Mouse (Mus musculus) midbrain, embryonic 11.5 days (tissue): ENCODE measurements at regions not wholly inside any gene's neighbourhood (a gene's known extent, or its start where the extent isn't known, plus 50 kb on each side); places are given as distances from the start of the nearest gene placed in this dataset.
"Not testable (repeated sequence)": the region's sequence is repeated elsewhere in the genome, so short reads cannot be mapped to it uniquely, and the experiment has no call there.

Experiments
- ATAC-seq: fragments of 200-750 bp; cut with Nextera tagmentation; 2 replicates; pipeline ENCODE4 v1.8.0; 2017; ENCODE audit warnings: moderate TSS enrichment, moderate library complexity; ENCODE audit not compliant: low FRiP score
- DNase-seq: peaks from one replicate; pipeline ENCODE4 v3.0.0; 2015; ENCODE audit warnings: low spot score; ENCODE audit errors: missing footprints
- H3K27ac ChIP-seq: fragments of 300-500 bp; sonication (generic); 2 replicates; pipeline ENCODE4 v1.5.1; 2014; ENCODE audit warnings: low read depth, low read length
- H3K27me3 ChIP-seq: fragments of 300-500 bp; sonication (generic); 2 replicates; pipeline ENCODE4 v1.6.1; 2014; ENCODE audit warnings: mild to moderate bottlenecking, low read length, moderate library complexity, mixed read lengths; ENCODE audit not compliant: control insufficient read depth, insufficient read depth
- H3K36me3 ChIP-seq: fragments of 300-500 bp; sonication (generic); 2 replicates; pipeline ENCODE4 v1.6.1; 2014; ENCODE audit warnings: mild to moderate bottlenecking, low read length, moderate library complexity, mixed read lengths; ENCODE audit not compliant: control insufficient read depth, insufficient read depth
- H3K4me1 ChIP-seq: fragments of 300-500 bp; sonication (generic); 2 replicates; pipeline ENCODE4 v1.6.1; 2014; ENCODE audit warnings: low read length; ENCODE audit not compliant: control insufficient read depth, insufficient read depth
- H3K4me2 ChIP-seq: fragments of 300-500 bp; sonication (generic); 2 replicates; pipeline ENCODE4 v1.6.1; 2014; ENCODE audit warnings: mild to moderate bottlenecking, moderate library complexity
- H3K4me3 ChIP-seq: fragments of 300-500 bp; sonication (generic); 2 replicates; pipeline ENCODE4 v1.5.1; 2014; ENCODE audit warnings: low read depth, low read length
- H3K9ac ChIP-seq: fragments of 300-500 bp; sonication (generic); 2 replicates; pipeline ENCODE4 v1.6.1; 2014; ENCODE audit warnings: low read length
- H3K9me3 ChIP-seq: fragments of 300-500 bp; sonication (generic); 2 replicates; pipeline ENCODE4 v1.6.1; 2016; ENCODE audit warnings: low read length; ENCODE audit not compliant: control insufficient read depth
- WGBS: fragments of 180-500 bp; shearing (Covaris S2); extraction: QIAGEN DNeasy Blood & Tissue Kit; methylation state at CpG from one replicate; pipeline ENCODE4 v1.1.7; 2014; 5-methylcytosine and 5-hydroxymethylcytosine counted together

DNA sequence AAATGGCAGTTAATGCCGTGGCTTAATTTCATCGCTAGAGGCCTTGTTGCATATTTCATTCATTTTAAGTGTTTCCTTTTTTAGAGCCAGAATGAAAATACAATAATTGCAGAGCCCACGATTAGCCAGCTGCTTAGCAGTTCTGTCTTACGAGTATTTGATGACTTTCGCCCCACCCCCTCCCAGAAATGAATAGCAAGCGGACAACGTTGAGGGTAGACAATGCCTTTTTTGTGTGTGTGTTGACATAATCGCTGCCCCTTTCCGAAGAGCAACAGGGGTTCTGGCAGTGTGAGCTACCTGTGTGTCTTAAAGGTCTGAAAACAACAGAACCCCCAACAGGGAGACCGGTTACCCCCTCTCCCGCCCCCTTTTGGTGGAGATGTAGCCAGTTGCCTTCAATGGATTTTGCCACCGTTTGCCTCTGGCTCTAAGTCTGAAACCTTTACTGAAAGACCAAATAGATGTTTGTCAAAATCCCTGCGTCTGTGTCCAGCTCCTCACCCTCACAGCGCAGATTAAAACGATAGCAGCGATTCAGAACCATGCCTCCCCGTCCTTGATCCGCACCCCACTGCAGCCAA, 242.6 kb upstream of the Gm6793 start:
- Histone ChIP-seq H3K9ac (peak overlapping the region; percentile 38), H3K27me3 (no peaks in the 10 kb centered on the region), H3K9me3 (no peaks in the 10 kb centered on the region), H3K4me3 (peak overlapping the region; percentile 25), H3K4me2 (peak overlapping the region; percentile 50), H3K36me3 (no peaks in the 10 kb centered on the region), H3K4me1 (peaks cover 10% of the 10 kb centered on the region; the same call in 1 of the 2 replicates), H3K27ac (no peak overlapping the region)
- DNase-seq (peak; percentile 90), ATAC-seq (peak; percentile 52; the same call in 1 of the 2 replicates)
- 8% methylated on average over 18 of the region's 18 CpGs for WGBS

GRCm38 (mm10) chr8:112246629-112247028, 231.8 kb upstream of the Gm6793 start:
- not testable (repeated sequence) for H3K27me3 ChIP-seq, H3K36me3 ChIP-seq, DNase-seq, ATAC-seq, H3K4me1 ChIP-seq, H3K4me2 ChIP-seq, H3K4me3 ChIP-seq, H3K27ac ChIP-seq, H3K9me3 ChIP-seq, H3K9ac ChIP-seq
- 91% methylated on average over 2 of the region's 2 CpGs for WGBS

GRCm38 (mm10) chr8:112238681-112239080, 223.8 kb upstream of the Gm6793 start:
- Histone ChIP-seq H3K4me1 (no peaks in the 10 kb centered on the region), H3K4me2 (no peak overlapping the region), H3K4me3 (no peak overlapping the region), H3K9me3 (no peaks in the 10 kb centered on the region), H3K36me3 (no peaks in the 10 kb centered on the region), H3K9ac (no peak overlapping the region), H3K27me3 (no peaks in the 10 kb centered on the region), H3K27ac (no peak overlapping the region)
- no peak for ATAC-seq
- WGBS, result 83% methylated on average over 9 of the region's 9 CpGs
- DNase-seq, result no peak

DNA sequence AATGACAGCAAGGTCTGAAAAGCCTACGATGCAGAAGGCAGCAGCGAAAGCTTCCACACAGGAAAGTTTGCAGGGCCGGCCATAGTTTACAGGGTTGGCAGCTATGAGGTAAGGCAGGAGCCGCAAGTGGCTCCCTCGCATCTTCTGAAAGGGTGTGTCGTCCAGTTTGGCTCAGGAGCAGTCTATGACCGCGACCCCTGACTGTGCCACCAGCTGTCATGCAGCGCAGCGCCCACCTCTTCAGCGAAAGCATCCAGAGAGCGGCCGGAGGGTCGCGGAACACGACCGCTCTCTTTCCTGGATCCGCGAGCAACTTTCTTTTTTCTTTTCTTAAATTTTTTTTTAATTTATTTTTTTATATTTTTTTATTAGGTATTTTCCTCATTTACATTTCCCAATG, 221.9 kb upstream of the Gm6793 start:
- not testable (repeated sequence) for H3K9me3 ChIP-seq, H3K36me3 ChIP-seq, H3K4me2 ChIP-seq, H3K4me1 ChIP-seq, H3K27ac ChIP-seq, ATAC-seq, H3K9ac ChIP-seq, H3K4me3 ChIP-seq, DNase-seq, H3K27me3 ChIP-seq
- WGBS, result 94% methylated on average over 19 of the region's 19 CpGs

DNA sequence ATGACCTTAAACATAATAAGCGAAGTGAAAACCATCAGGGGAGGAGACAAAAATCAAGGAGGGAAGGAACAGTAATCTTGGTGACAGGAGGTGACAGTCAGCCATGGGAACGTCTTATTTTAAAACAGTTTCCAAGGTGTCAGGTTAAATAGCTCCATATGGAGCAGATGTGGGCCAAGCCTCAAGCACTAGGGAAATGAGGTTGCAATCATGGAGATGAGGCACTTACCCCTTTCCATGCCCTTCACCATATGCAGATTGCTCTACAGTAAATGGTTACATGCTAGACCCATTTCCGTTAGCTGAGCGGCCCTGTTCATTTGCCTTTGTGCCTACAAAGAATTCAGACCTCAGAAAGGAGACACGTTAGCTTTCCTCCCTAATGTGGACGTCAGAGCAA, 204.8 kb upstream of the Gm6793 start:
- WGBS, result 84% methylated on average over 6 of the region's 6 CpGs
- H3K9ac ChIP-seq, result no peak overlapping the region
- H3K4me1 ChIP-seq, result no peaks in the 10 kb centered on the region
- H3K4me2 ChIP-seq, result no peak overlapping the region
- H3K27me3 ChIP-seq, result no peaks in the 10 kb centered on the region
- H3K36me3 ChIP-seq, result no peaks in the 10 kb centered on the region
- no peak overlapping the region for H3K4me3 ChIP-seq
- no peak for DNase-seq
- no peaks in the 10 kb centered on the region for H3K9me3 ChIP-seq
- no peak for ATAC-seq
- no peak overlapping the region for H3K27ac ChIP-seq

DNA sequence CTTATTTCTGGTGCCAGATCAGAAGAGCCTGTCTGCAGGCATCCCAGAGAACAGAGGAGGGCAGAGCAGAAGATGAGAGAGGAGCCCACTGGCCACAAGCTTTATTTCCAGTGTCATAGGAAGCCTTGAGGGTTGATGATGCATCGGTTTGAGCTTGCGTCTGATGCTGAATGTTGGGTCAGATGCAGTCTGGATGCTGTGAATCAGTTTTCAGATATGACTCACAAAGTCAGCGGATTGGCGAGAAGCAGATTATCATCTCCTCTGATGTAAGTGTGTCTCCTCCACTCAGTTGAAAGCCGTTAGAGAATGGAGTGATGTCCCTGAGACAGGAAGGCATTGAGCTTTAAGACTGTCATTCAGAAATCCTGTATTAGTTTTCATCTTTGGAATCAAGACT, 197.3 kb upstream of the Gm6793 start:
- WGBS, result 90% methylated on average over 5 of the region's 5 CpGs
- Histone ChIP-seq H3K27ac (no peak overlapping the region), H3K4me1 (no peaks in the 10 kb centered on the region), H3K36me3 (no peaks in the 10 kb centered on the region), H3K9me3 (no peaks in the 10 kb centered on the region), H3K4me2 (no peak overlapping the region), H3K27me3 (no peaks in the 10 kb centered on the region), H3K4me3 (no peak overlapping the region), H3K9ac (no peak overlapping the region)
- no peak for DNase-seq
- no peak for ATAC-seq

DNA sequence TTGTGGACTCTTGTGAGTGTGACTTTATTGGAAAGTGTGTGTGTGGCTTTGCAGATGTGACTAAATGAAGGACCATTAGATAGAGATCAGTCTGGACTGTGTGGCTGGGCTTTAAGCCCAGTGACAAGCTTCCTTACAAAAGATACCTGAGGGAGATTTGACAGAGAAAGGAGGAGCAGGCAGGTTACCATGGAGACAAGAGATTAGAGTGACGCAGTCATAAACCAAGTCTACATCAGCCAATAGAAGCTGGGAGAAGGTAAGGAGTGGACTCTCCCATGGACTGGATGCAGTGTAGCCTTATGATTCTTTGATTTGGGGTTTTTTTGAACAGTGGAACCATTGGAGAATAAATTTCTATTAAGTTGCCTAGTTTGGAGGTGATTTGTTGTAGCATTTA, 181.6 kb upstream of the Gm6793 start:
- H3K9me3 ChIP-seq, result no peaks in the 10 kb centered on the region
- H3K27me3 ChIP-seq, result no peaks in the 10 kb centered on the region
- H3K4me3 ChIP-seq, result no peak overlapping the region
- no peaks in the 10 kb centered on the region for H3K36me3 ChIP-seq
- no peak overlapping the region for H3K27ac ChIP-seq
- DNase-seq, result no peak
- no peak overlapping the region for H3K9ac ChIP-seq
- no peak for ATAC-seq
- H3K4me1 ChIP-seq, result no peaks in the 10 kb centered on the region
- no peak overlapping the region for H3K4me2 ChIP-seq
- 25% methylated on average over 1 of the region's 1 CpGs for WGBS

DNA sequence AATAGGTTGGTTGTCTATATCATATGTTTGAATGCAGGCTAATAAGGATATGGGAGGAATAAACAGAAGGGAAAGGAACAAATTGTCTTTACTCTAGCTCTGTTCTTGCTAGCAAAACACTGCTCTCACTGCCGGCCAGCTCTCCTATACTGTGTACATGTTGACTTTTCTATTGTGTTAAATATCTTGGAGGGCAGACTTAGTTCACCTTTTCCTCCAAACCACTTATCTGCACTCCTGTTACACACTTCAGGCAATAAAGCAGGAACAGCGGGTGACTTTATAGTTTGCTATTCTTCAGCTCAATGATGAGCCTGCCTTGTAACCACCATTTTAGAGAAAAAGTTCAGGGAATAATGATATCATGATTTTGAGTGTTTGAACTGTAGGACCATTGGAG, 181.0 kb upstream of the Gm6793 start:
- H3K4me1 ChIP-seq, result no peaks in the 10 kb centered on the region
- H3K27ac ChIP-seq, result no peak overlapping the region
- no peaks in the 10 kb centered on the region for H3K36me3 ChIP-seq
- H3K27me3 ChIP-seq, result no peaks in the 10 kb centered on the region
- H3K9me3 ChIP-seq, result no peaks in the 10 kb centered on the region
- no peak overlapping the region for H3K4me2 ChIP-seq
- no peak for ATAC-seq
- H3K9ac ChIP-seq, result no peak overlapping the region
- no peak overlapping the region for H3K4me3 ChIP-seq
- no peak for DNase-seq
- 83% methylated on average over 2 of the region's 2 CpGs for WGBS

- Histone ChIP-seq H3K9ac (no peak overlapping the region), H3K4me1 (no peaks in the 10 kb centered on the region), H3K27me3 (no peaks in the 10 kb centered on the region), H3K27ac (no peak overlapping the region), H3K36me3 (no peaks in the 10 kb centered on the region), H3K9me3 (no peaks in the 10 kb centered on the region), H3K4me3 (no peak overlapping the region), H3K4me2 (no peak overlapping the region)
- ATAC-seq (no peak), DNase-seq (no peak)
- WGBS, result 89% methylated on average over 3 of the region's 3 CpGs
Measured at GRCm38 (mm10) chr8:112191846-112192245, 177.0 kb upstream of the Gm6793 start.
